Mouse (Mus musculus): ENCODE measurements at regions not wholly inside any gene's neighbourhood (a gene's known extent, or its start where the extent isn't known, plus 50 kb on each side); places are given as distances from the start of the nearest gene placed in this dataset.

GRCm38 (mm10) chr5:133453349-133454049, 646.0 kb upstream of the Castor2 start:
- Histone ChIP-seq H3K4me2 (ENCODE audit: low read depth, low read length) (no peak overlapping the region), H3K27ac (replicated peaks; ENCODE audit: low read depth, low read length) (no peak overlapping the region), H3K9ac (replicated peaks; ENCODE audit: low read length) (no peak overlapping the region), H3K9me3 (replicated peaks; ENCODE audit: control insufficient read depth, low read length) (no peaks in the 10 kb centered on the region), H3K4me3 (ENCODE audit: low read depth, low read length) (no peak overlapping the region), H3K36me3 (replicated peaks; ENCODE audit: control insufficient read depth, insufficient read depth, low read depth, low read length) (no peaks in the 10 kb centered on the region), H3K4me1 (ENCODE audit: control insufficient read depth, insufficient read depth, low read length) (no peaks in the 10 kb centered on the region), H3K27me3 (ENCODE audit: control insufficient read depth, insufficient read depth, low read length) (no peaks in the 10 kb centered on the region)
- 41% methylated on average over 7 of the region's 7 CpGs for WGBS
- DNase-seq (ENCODE audit: low spot score), result no peak
- no peak for ATAC-seq (replicated peaks; ENCODE audit: insufficient number of reproducible peaks, low FRiP score, low TSS enrichment, low read depth)

DNA sequence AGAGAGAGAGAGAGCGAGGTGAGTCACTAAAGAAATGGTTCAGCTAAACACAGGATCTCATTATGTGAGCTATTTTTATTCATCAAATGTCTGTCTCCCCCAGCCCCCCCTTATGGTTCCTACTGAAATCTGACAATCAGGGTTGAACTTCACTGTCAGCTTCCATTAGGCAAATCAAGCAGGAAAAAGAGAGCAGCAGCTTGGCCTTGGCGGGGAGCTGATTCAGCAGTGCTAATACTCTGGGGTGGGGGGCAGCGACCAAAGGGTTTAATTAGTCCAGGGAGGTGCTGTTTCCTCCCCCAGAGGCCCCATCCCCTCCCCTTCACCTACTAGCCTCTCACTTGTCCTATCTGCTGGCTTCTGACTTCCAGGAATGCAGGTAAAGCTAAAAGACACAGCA, 649.6 kb upstream of the Castor2 start:
- ATAC-seq (replicated peaks; ENCODE audit: insufficient number of reproducible peaks, low FRiP score, low TSS enrichment, low read depth) (no peak), DNase-seq (ENCODE audit: low spot score) (no peak)
- Histone ChIP-seq H3K36me3 (replicated peaks; ENCODE audit: control insufficient read depth, insufficient read depth, low read depth, low read length) (no peaks in the 10 kb centered on the region), H3K9ac (replicated peaks; ENCODE audit: low read length) (no peak overlapping the region), H3K27me3 (ENCODE audit: control insufficient read depth, insufficient read depth, low read length) (no peaks in the 10 kb centered on the region), H3K9me3 (replicated peaks; ENCODE audit: control insufficient read depth, low read length) (no peaks in the 10 kb centered on the region), H3K4me1 (ENCODE audit: control insufficient read depth, insufficient read depth, low read length) (no peaks in the 10 kb centered on the region), H3K4me2 (ENCODE audit: low read depth, low read length) (no peak overlapping the region), H3K27ac (replicated peaks; ENCODE audit: low read depth, low read length) (no peak overlapping the region), H3K4me3 (ENCODE audit: low read depth, low read length) (no peak overlapping the region)
- 44% methylated on average over 3 of the region's 3 CpGs for WGBS

DNA sequence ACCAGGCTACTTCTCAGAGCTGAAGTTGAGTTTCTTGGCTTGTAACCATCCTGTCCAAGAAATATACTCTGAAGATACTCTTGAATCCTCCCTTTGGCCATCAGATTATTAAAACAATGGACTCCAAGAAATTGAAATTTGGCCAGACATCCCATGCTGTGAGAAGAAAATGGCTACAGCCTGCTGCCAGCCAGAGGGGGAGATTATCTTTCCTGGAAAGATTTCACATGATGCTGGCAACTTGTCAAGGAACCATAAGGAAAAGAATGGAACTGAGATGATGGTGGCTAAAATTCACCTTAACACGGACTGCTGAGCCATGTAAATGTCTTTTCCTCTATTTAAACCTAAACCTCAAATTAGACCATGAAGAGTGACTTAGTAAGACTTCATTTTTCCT, 698.7 kb upstream of the Castor2 start:
- H3K4me3 ChIP-seq (ENCODE audit: low read depth, low read length), result no peak overlapping the region
- H3K4me1 ChIP-seq (ENCODE audit: control insufficient read depth, insufficient read depth, low read length), result no peaks in the 10 kb centered on the region
- ATAC-seq (replicated peaks; ENCODE audit: insufficient number of reproducible peaks, low FRiP score, low TSS enrichment, low read depth) (no peak), DNase-seq (ENCODE audit: low spot score) (no peak)
- H3K9ac ChIP-seq (replicated peaks; ENCODE audit: low read length), result no peak overlapping the region
- no peaks in the 10 kb centered on the region for H3K36me3 ChIP-seq (replicated peaks; ENCODE audit: control insufficient read depth, insufficient read depth, low read depth, low read length)
- WGBS, result 60% methylated on average over 1 of the region's 1 CpGs
- no peak overlapping the region for H3K4me2 ChIP-seq (ENCODE audit: low read depth, low read length)
- H3K27ac ChIP-seq (replicated peaks; ENCODE audit: low read depth, low read length), result no peak overlapping the region
- H3K9me3 ChIP-seq (replicated peaks; ENCODE audit: control insufficient read depth, low read length), result no peaks in the 10 kb centered on the region
- no peaks in the 10 kb centered on the region for H3K27me3 ChIP-seq (ENCODE audit: control insufficient read depth, insufficient read depth, low read length)

DNA sequence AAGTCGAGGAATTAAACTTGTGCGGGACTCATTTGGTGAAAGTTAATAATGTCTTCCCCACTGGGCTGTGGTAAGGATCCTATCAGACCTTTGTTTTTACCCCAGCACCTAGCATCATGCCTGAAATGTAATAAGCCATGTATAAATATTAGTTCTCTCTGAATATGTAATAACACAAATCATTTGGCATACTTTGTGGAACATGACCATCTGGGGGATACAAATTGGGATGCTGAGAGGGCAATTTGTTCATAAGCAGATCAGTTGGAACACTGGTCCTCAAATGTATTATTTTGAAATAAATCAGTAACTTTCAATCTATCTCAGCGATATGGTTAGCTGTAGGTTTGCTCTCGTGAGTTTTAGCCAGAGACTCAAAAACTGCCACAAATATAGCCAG, 709.6 kb upstream of the Castor2 start:
- no peak overlapping the region for H3K4me3 ChIP-seq (ENCODE audit: low read depth, low read length)
- no peak for ATAC-seq (replicated peaks; ENCODE audit: insufficient number of reproducible peaks, low FRiP score, low TSS enrichment, low read depth)
- no peak overlapping the region for H3K27ac ChIP-seq (replicated peaks; ENCODE audit: low read depth, low read length)
- no peak overlapping the region for H3K9ac ChIP-seq (replicated peaks; ENCODE audit: low read length)
- no peaks in the 10 kb centered on the region for H3K27me3 ChIP-seq (ENCODE audit: control insufficient read depth, insufficient read depth, low read length)
- H3K36me3 ChIP-seq (replicated peaks; ENCODE audit: control insufficient read depth, insufficient read depth, low read depth, low read length), result no peaks in the 10 kb centered on the region
- no peak overlapping the region for H3K4me2 ChIP-seq (ENCODE audit: low read depth, low read length)
- H3K9me3 ChIP-seq (replicated peaks; ENCODE audit: control insufficient read depth, low read length), result no peaks in the 10 kb centered on the region
- no peak for DNase-seq (ENCODE audit: low spot score)
- no peaks in the 10 kb centered on the region for H3K4me1 ChIP-seq (ENCODE audit: control insufficient read depth, insufficient read depth, low read length)
- WGBS, result 88% methylated on average over 4 of the region's 4 CpGs

DNA sequence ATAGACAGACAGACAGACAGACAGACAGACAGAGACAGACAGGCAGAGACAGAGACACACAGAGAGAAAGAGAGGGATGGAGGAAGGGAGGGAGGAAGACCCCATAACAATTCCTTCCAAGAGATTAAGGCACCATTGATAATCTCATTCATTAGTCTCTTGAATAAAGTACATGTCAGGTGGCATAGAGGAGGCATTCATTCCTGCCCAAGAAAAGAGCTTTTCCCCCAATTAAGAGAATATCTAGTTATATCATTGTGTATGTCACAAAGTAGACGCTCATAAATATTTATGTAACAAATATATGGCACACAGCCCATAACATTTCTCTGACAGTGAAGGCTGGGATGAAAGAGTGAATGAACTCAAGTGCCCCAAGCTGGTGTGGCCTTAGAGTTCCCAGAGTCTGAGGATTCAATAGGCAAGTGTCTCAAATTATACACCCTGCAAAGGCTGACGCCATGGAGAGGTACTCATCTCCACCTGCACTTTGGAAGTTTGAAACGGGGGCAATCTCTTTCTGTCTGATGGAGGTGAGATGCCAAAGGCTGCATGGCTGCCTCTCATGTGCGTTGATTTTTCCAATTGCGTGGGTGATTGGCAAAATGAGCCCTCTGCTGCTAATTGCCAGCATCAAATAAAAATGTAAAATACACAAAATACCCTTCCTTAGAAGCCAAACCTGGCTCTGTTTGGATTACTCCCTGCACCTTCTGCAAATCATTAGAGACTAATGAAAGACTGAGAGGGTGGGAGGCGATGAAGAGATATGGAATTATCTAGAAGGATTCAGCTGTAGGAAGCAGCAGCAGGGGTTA, 710.3 kb upstream of the Castor2 start:
- ATAC-seq (replicated peaks; ENCODE audit: insufficient number of reproducible peaks, low FRiP score, low TSS enrichment, low read depth), result no peak
- no peak for DNase-seq (ENCODE audit: low spot score)
- WGBS, result 68% methylated on average over 6 of the region's 6 CpGs

DNA sequence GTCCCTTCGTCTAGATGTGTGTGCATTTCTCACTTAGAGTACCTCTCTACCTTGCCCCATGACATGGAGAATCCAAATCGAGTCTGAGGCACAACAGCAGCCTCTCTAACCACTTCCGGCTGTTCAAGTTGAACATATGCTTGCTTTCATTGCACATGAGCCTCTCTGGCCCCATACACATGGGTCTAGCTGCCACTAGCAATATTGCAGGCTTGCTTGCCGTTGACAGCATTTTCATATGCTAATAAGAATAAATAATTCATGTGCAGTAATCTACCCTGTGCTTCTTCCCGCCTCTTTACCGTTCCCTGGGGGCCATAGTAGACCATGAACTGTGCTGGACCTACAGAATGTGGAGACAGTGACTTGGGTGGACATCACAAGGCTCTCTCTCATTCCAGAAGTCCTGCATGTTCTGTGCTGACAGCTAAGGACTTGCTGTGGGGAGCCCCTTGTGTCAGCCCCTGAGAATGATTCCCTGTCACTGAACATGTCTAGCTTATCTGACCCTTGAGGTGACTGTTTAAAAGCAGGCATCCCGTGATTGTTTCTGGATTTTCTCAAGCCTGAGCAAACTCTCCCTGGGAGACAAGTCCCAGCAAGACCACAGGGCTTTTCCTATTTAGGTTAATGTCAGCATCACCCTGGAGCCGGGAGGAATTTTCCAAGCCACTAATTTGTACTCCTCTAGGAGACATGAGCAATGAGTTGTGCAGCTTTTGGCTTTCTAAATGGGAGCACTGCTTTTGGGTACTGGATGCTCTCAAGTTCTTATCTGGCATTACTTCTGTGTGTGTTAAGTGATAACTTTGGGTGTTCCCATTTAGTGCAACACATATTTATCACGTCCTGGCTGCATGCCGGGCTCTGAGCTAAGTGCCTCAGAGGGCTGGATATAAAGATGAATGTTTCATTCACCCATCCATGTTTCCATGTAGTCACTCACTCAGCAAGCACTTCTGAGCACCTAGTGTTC, 713.8 kb upstream of the Castor2 start:
- H3K4me2 ChIP-seq (ENCODE audit: low read depth, low read length), result no peak overlapping the region
- H3K4me3 ChIP-seq (ENCODE audit: low read depth, low read length), result no peak overlapping the region
- H3K36me3 ChIP-seq (replicated peaks; ENCODE audit: control insufficient read depth, insufficient read depth, low read depth, low read length), result no peaks in the 10 kb centered on the region
- ATAC-seq (replicated peaks; ENCODE audit: insufficient number of reproducible peaks, low FRiP score, low TSS enrichment, low read depth) (no peak), DNase-seq (ENCODE audit: low spot score) (no peak)
- no peaks in the 10 kb centered on the region for H3K9me3 ChIP-seq (replicated peaks; ENCODE audit: control insufficient read depth, low read length)
- no peaks in the 10 kb centered on the region for H3K27me3 ChIP-seq (ENCODE audit: control insufficient read depth, insufficient read depth, low read length)
- H3K27ac ChIP-seq (replicated peaks; ENCODE audit: low read depth, low read length), result no peak overlapping the region
- no peaks in the 10 kb centered on the region for H3K4me1 ChIP-seq (ENCODE audit: control insufficient read depth, insufficient read depth, low read length)
- no peak overlapping the region for H3K9ac ChIP-seq (replicated peaks; ENCODE audit: low read length)
- WGBS, result 65% methylated on average over 10 of the region's 10 CpGs

More for the DNA sequence above, 710.3 kb upstream of the Castor2 start:
- Histone ChIP-seq H3K36me3 (replicated peaks; ENCODE audit: control insufficient read depth, insufficient read depth, low read depth, low read length) (no peaks in the 10 kb centered on the region), H3K27me3 (ENCODE audit: control insufficient read depth, insufficient read depth, low read length) (no peaks in the 10 kb centered on the region), H3K4me1 (ENCODE audit: control insufficient read depth, insufficient read depth, low read length) (no peaks in the 10 kb centered on the region), H3K27ac (replicated peaks; ENCODE audit: low read depth, low read length) (no peak overlapping the region), H3K9me3 (replicated peaks; ENCODE audit: control insufficient read depth, low read length) (no peaks in the 10 kb centered on the region), H3K4me3 (ENCODE audit: low read depth, low read length) (no peak overlapping the region), H3K9ac (replicated peaks; ENCODE audit: low read length) (no peak overlapping the region), H3K4me2 (ENCODE audit: low read depth, low read length) (no peak overlapping the region)

GRCm38 (mm10) chr5:133365771-133366170, 733.7 kb upstream of the Castor2 start:
- Histone ChIP-seq H3K27ac (replicated peaks; ENCODE audit: low read depth, low read length) (no peak overlapping the region), H3K4me2 (ENCODE audit: low read depth, low read length) (no peak overlapping the region), H3K36me3 (replicated peaks; ENCODE audit: control insufficient read depth, insufficient read depth, low read depth, low read length) (no peaks in the 10 kb centered on the region), H3K27me3 (ENCODE audit: control insufficient read depth, insufficient read depth, low read length) (no peaks in the 10 kb centered on the region), H3K9me3 (replicated peaks; ENCODE audit: control insufficient read depth, low read length) (no peaks in the 10 kb centered on the region), H3K9ac (replicated peaks; ENCODE audit: low read length) (no peak overlapping the region), H3K4me1 (ENCODE audit: control insufficient read depth, insufficient read depth, low read length) (no peaks in the 10 kb centered on the region), H3K4me3 (ENCODE audit: low read depth, low read length) (no peak overlapping the region)
- 87% methylated on average over 3 of the region's 3 CpGs for WGBS
- no peak for ATAC-seq (replicated peaks; ENCODE audit: insufficient number of reproducible peaks, low FRiP score, low TSS enrichment, low read depth)
- peak; percentile 19 for DNase-seq (ENCODE audit: low spot score)
